Mouse (Mus musculus) stomach, postnatal 0 days (tissue): ENCODE data around the gene Lrpap1.

Experiments
- CTCF ChIP-seq: IDR thresholded peaks from 2 replicates; pipeline ENCODE4 v1.5.1; 2016; ENCODE audit warnings: antibody characterized with exemption, low read depth, mild to moderate bottlenecking, moderate library complexity
- EP300 ChIP-seq: optimal IDR thresholded peaks from 2 replicates; pipeline ENCODE3; 2016; ENCODE audit warnings: antibody characterized with exemption

- no peak for TF ChIP-seq EP300
- TF ChIP-seq CTCF = no peak
Measured at GRCm38 (mm10) chr5:35132278-35132980, 26.9 kb upstream of the Lrpap1 start.
